Mouse (Mus musculus) MEL (cell line): ENCODE results near the gene P4ha2. TPM values are rescaled to one million over a fixed set of nuclear protein-coding genes. Genes with fewer than 3 reads are reported as not detected.
A peak's percentile ranks its signal among the peaks of the same experiment; 100 is the strongest.

Experiments
- DNase-seq: peaks from one replicate; pipeline ENCODE4 v3.0.0; 2011; ENCODE audit warnings: low read depth, low spot score
- H3K27ac ChIP-seq: 2 replicates; pipeline ENCODE4 v1.5.1; 2012; ENCODE audit warnings: low read depth, mild to moderate bottlenecking, control low read depth, low read length, moderate library complexity; ENCODE audit not compliant: control insufficient read depth
- H3K27me3 ChIP-seq, 2 experiments: fragments of 150-350 bp in 1 of 2; sonication (generic) in 1 of 2; 2 replicates each; pipeline ENCODE4 v1.6.1; 2012; ENCODE audit warnings: low read length in 2 of 2, mild to moderate bottlenecking in 2 of 2, improper control_type of control experiment in 1 of 2, moderate library complexity in 1 of 2; ENCODE audit not compliant: insufficient read depth in 2 of 2, control insufficient read depth in 1 of 2
- H3K36me3 ChIP-seq, 2 experiments: 2 replicates each; pipeline ENCODE4 v1.6.1; 2012 to 2014; ENCODE audit warnings: low read length in 2 of 2, improper control_type of control experiment in 1 of 2, inconsistent platforms in 1 of 2, mild to moderate bottlenecking in 1 of 2; ENCODE audit not compliant: insufficient read depth in 2 of 2, control insufficient read depth in 1 of 2
- H3K4me1 ChIP-seq, 2 experiments: fragments of 150-350 bp in 1 of 2; sonication (generic) in 1 of 2; 2 replicates each; pipeline ENCODE4 v1.6.1; 2012; ENCODE audit warnings: low read length in 2 of 2, improper control_type of control experiment in 1 of 2, mild to moderate bottlenecking in 1 of 2; ENCODE audit not compliant: insufficient read depth in 2 of 2, control insufficient read depth in 1 of 2
- H3K4me3 ChIP-seq, 2 experiments: fragments of 150-350 bp in 1 of 2; sonication (generic) in 1 of 2; 2 replicates each; pipeline ENCODE4 v1.5.1; 2012; ENCODE audit warnings: low read depth in 2 of 2, low read length in 2 of 2, mild to moderate bottlenecking in 2 of 2, moderate library complexity in 2 of 2, control low read depth in 1 of 2, improper control_type of control experiment in 1 of 2; ENCODE audit not compliant: control insufficient read depth in 1 of 2, insufficient read depth in 1 of 2
- H3K79me2 ChIP-seq: 2 replicates; pipeline ENCODE4 v1.6.1; 2012; ENCODE audit warnings: mild to moderate bottlenecking, low read length, moderate library complexity; ENCODE audit not compliant: control insufficient read depth, poor library complexity, insufficient read depth
- H3K9ac ChIP-seq: 2 replicates; pipeline ENCODE4 v1.6.1; 2012; ENCODE audit warnings: low read depth, mild to moderate bottlenecking, control low read depth, low read length, moderate library complexity; ENCODE audit not compliant: control insufficient read depth, poor library complexity, severe bottlenecking
- H3K9me3 ChIP-seq: fragments of 150-350 bp; sonication (generic); replicated peaks from 2 replicates; pipeline ENCODE4 v1.6.1; 2012; ENCODE audit warnings: mild to moderate bottlenecking, low read length, improper control_type of control experiment, moderate library complexity; ENCODE audit not compliant: insufficient read depth
- CHD2 ChIP-seq: IDR thresholded peaks from 2 replicates; pipeline ENCODE4 v1.6.1; 2011; ENCODE audit warnings: low read length, improper control_type of control experiment
- CTCF ChIP-seq, 3 experiments: IDR thresholded peaks in 2 of 3; conservative IDR thresholded peaks in 1 of 3; 2 replicates each; pipeline ENCODE4 v1.5.1; 2011 to 2012; ENCODE audit warnings: low read length in 3 of 3, low read depth in 2 of 3, mild to moderate bottlenecking in 2 of 3, improper control_type of control experiment in 1 of 3, inconsistent platforms in 1 of 3, mixed read lengths in 1 of 3, moderate library complexity in 1 of 3; ENCODE audit not compliant: control insufficient read depth in 1 of 3, insufficient read depth in 1 of 3, poor library complexity in 1 of 3, severe bottlenecking in 1 of 3
- ELF1 ChIP-seq: IDR thresholded peaks from 2 replicates; pipeline ENCODE4 v1.6.1; 2014; ENCODE audit warnings: low read depth, mild to moderate bottlenecking, inconsistent platforms, low read length, improper control_type of control experiment, moderate library complexity
- ETS1 ChIP-seq: IDR thresholded peaks from 2 replicates; pipeline ENCODE4 v1.6.1; 2012; ENCODE audit warnings: low read depth, mild to moderate bottlenecking, inconsistent platforms, low read length, improper control_type of control experiment, moderate library complexity
- GATA1 ChIP-seq: IDR thresholded peaks from 2 replicates; pipeline ENCODE4 v1.6.1; 2011; ENCODE audit warnings: low read depth, low read length, improper control_type of control experiment
- HCFC1 ChIP-seq: IDR thresholded peaks from 2 replicates; pipeline ENCODE4 v1.6.1; 2012; ENCODE audit warnings: low read depth, mild to moderate bottlenecking, inconsistent platforms, low read length, improper control_type of control experiment, moderate library complexity
- JUND ChIP-seq: IDR thresholded peaks from 2 replicates; pipeline ENCODE4 v1.6.1; 2011; ENCODE audit warnings: low read depth, mild to moderate bottlenecking, improper control_type of control experiment, low read length
- MAFK ChIP-seq: IDR thresholded peaks from 2 replicates; pipeline ENCODE4 v1.6.1; 2011; ENCODE audit warnings: low read depth, mild to moderate bottlenecking, low read length, improper control_type of control experiment, borderline replicate concordance
- MAX ChIP-seq: IDR thresholded peaks from 2 replicates; pipeline ENCODE4 v1.6.1; 2011; ENCODE audit warnings: low read length, improper control_type of control experiment
- MXI1 ChIP-seq: IDR thresholded peaks from 2 replicates; pipeline ENCODE4 v1.6.1; 2011; ENCODE audit warnings: mild to moderate bottlenecking, low read depth, low read length, improper control_type of control experiment
- MYB ChIP-seq: IDR thresholded peaks from 2 replicates; pipeline ENCODE4 v1.6.1; 2011; ENCODE audit warnings: mild to moderate bottlenecking, low read depth, low read length, improper control_type of control experiment
- NELFE ChIP-seq: IDR thresholded peaks from 2 replicates; pipeline ENCODE4 v1.6.1; 2011; ENCODE audit warnings: low read depth, low read length, improper control_type of control experiment
- NRF1 ChIP-seq: IDR thresholded peaks from 2 replicates; pipeline ENCODE4 v1.6.1; 2014; ENCODE audit warnings: low read depth, mild to moderate bottlenecking, inconsistent platforms, low read length, improper control_type of control experiment, moderate library complexity; ENCODE audit not compliant: poor library complexity, insufficient read depth, severe bottlenecking
- POLR2A ChIP-seq, 2 experiments: IDR thresholded peaks; 2 replicates each; pipeline ENCODE4 v1.6.1; 2011 to 2012; ENCODE audit warnings: low read length in 2 of 2, mild to moderate bottlenecking in 2 of 2, control low read depth in 1 of 2, improper control_type of control experiment in 1 of 2, low read depth in 1 of 2, moderate library complexity in 1 of 2; ENCODE audit not compliant: control insufficient read depth in 1 of 2, insufficient read depth in 1 of 2, poor library complexity in 1 of 2
- RAD21 ChIP-seq: IDR thresholded peaks from 2 replicates; pipeline ENCODE4 v1.6.1; 2011; ENCODE audit warnings: mild to moderate bottlenecking, low read depth, low read length, improper control_type of control experiment
- USF1 ChIP-seq: IDR thresholded peaks from 2 replicates; pipeline ENCODE4 v1.6.1; 2014; ENCODE audit warnings: low read depth, mild to moderate bottlenecking, inconsistent platforms, low read length, improper control_type of control experiment, moderate library complexity
- USF2 ChIP-seq, 2 experiments: IDR thresholded peaks; 2 replicates each; pipeline ENCODE4 v1.6.1; 2011 to 2012; ENCODE audit warnings: improper control_type of control experiment in 2 of 2, low read length in 2 of 2, borderline replicate concordance in 1 of 2, inconsistent platforms in 1 of 2, low read depth in 1 of 2, mild to moderate bottlenecking in 1 of 2; ENCODE audit not compliant: insufficient read depth in 1 of 2
- ZKSCAN1 ChIP-seq: IDR thresholded peaks from 2 replicates; pipeline ENCODE4 v1.6.1; 2012; ENCODE audit warnings: low read depth, mild to moderate bottlenecking, inconsistent platforms, low read length, improper control_type of control experiment, moderate library complexity
- polyA plus RNA-seq, 2 experiments: library from polyadenylated mRNA; stranded (reverse) in 1 of 2; unstranded in 1 of 2; fragments of >175 nt in 1 of 2; fragments of >200 nt in 1 of 2; gene quantifications; 2 replicates each; pipeline versions ENCODE4 v1.2.1 to v1.2.4; 2012; ENCODE audit warnings: low replicate concordance in 2 of 2, low read depth in 1 of 2; ENCODE audit not compliant: insufficient read length in 2 of 2, insufficient read depth in 1 of 2, missing spikeins in 1 of 2
- total RNA-seq: library from RNA; depleted of rRNA; stranded (reverse); fragments of 300-350 nt; gene quantifications from 2 replicates; pipeline ENCODE4 v1.2.3, GENCODE M21; 2012

The P4ha2 gene
- total and polyA plus RNA-seq, 3 experiments = 18.6 to 57.8 TPM; not detected in 1

DNA sequence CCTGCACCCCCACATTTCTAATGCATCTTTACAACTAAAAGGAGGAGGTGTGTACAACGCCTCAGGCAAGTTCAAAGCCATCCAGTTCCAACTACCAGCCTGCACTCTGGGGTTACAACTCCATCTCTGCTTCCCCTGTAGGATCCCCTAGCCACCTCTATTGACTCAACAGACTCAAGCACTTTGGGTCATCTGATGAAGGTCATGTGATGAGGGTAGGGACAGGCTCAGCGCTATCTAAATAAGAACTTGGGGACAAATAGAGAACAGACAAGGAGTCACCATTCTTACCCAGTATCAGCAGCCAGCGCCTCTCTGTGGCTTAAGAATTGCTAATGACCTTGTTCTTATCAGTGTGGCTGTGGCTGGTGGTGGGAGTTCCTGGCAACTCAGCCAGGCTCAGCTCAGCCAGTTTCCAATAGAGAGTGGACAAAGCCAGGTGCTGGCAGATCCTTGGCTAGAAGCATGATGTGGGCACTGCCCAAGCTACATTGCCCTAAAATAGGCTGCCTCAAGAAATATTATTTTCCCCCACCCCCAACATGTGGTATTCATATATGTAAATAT lies 35.4 kb upstream of the P4ha2 start:
- no peak for DNase-seq
- H3K4me1 ChIP-seq = peaks cover 0 to 2% of the 10 kb centered on the region in 2 experiments; a peak in 1 of 4 replicates
- H3K9ac ChIP-seq = no peak overlapping the region
- H3K27me3 ChIP-seq = peaks cover 18 to 20% of the 10 kb centered on the region in 2 experiments
- peak; percentile 44; the same call in 1 of the 2 replicates for TF ChIP-seq GATA1
- TF ChIP-seq MAX = no peak
- no peak for TF ChIP-seq ELF1
- TF ChIP-seq USF1 = peak; percentile 56
- no peak for TF ChIP-seq NELFE
- H3K9me3 ChIP-seq = no peaks in the 10 kb centered on the region
- H3K79me2 ChIP-seq = no peaks in the 10 kb centered on the region
- no peak overlapping the region for H3K27ac ChIP-seq
- H3K4me3 ChIP-seq = no peak overlapping the region
- no peaks in the 10 kb centered on the region for H3K36me3 ChIP-seq

DNA sequence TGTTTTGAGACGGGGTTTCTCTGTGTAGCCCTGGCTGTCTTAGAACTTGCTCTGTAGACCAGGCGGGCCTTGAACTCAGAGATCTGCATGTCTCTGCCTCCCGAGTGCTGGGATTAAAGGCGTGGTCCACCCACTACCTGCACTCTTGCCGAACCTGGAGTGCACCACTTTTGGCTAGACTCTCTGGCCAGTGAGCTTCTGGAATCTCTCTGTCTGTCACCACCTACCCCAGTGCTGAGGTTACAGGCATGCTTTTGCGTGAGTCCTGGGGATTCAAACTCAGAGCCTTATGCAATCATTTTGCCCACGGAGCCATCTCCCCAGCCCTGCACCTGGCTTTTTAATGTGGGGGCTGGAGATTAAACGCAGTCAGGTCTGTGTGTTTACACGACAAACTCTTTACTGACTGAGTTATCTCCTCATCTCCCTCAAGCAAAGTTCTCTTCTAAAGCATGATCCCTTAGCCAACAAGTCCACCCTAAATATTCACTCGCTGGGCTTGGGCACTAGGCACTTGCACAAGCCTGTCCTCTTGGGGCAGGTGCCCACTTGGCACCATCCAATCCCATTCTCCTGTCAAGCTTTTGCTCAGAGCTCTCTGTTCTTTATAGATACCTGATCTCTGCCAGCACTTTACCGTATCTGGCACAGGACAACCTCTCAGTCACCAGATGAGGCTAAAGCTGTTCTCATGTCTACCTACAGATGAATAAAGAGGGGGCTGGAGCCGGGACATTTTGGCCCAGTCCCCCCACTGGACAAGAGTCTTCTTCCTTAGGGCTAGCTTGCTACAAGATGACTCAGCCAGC lies 34.6 kb upstream of the P4ha2 start:
- H3K27me3 ChIP-seq = peaks cover 23 to 28% of the 10 kb centered on the region in 2 experiments
- DNase-seq = no peak

DNA sequence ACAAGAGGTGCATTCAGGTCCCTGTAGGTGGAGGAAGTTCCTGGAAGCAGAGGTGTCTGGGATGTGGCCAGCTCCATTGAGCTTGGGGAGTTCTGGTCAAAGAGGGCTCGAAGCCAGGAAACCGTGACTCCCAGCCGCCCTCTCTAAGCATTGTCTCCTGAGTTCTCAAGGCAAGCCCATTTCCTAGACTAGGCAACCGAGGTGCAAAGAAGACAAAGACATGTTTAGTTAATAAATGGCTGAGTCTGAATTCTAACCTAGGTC lies 34.0 kb upstream of the P4ha2 start:
- H3K27ac ChIP-seq = no peak overlapping the region
- peaks cover 0 to 2% of the 10 kb centered on the region in 2 experiments; a peak in 1 of 4 replicates for H3K4me1 ChIP-seq
- no peak for TF ChIP-seq JUND
- TF ChIP-seq ETS1 = no peak
- TF ChIP-seq NRF1 = no peak
- TF ChIP-seq MYB = no peak
- no peak for TF ChIP-seq HCFC1
- no peak for TF ChIP-seq GATA1
- TF ChIP-seq MAX = no peak
- TF ChIP-seq ZKSCAN1 = no peak
- no peak for TF ChIP-seq MXI1
- no peak for TF ChIP-seq USF2 (IDR thresholded peaks at IDR 0.05; ENCODE audit: borderline replicate concordance in 1 of 2, insufficient read depth in 1 of 2, low read depth in 1 of 2, low read length in 2 of 2)
- no peak for TF ChIP-seq POLR2A (IDR thresholded peaks at IDR 0.05; ENCODE audit: control insufficient read depth in 1 of 2, insufficient read depth in 1 of 2, low read depth in 1 of 2, low read length in 2 of 2, poor library complexity in 1 of 2)
- TF ChIP-seq CTCF (IDR thresholded peaks at IDR 0.05 in 2 of 3, conservative IDR thresholded peaks at IDR 0.05 in 1 of 3; ENCODE audit: control insufficient read depth in 1 of 3, insufficient read depth in 1 of 3, low read depth in 2 of 3, low read length in 3 of 3, poor library complexity in 1 of 3, severe bottlenecking in 1 of 3) = no peak
- TF ChIP-seq, all 39 proteins: peak for 0
- no peak for DNase-seq
- Histone ChIP-seq H3K9ac (no peak overlapping the region), H3K79me2 (no peaks in the 10 kb centered on the region), H3K27me3 (peaks cover 28 to 30% of the 10 kb centered on the region in 2 experiments), H3K9me3 (no peaks in the 10 kb centered on the region), H3K4me3 (no peak overlapping the region), H3K36me3 (no peaks in the 10 kb centered on the region)

More for the DNA sequence above, 34.6 kb upstream of the P4ha2 start:
- no peaks in the 10 kb centered on the region for H3K79me2 ChIP-seq
- no peaks in the 10 kb centered on the region for H3K9me3 ChIP-seq
- H3K9ac ChIP-seq = no peak overlapping the region
- no peak overlapping the region for H3K4me3 ChIP-seq
- no peaks in the 10 kb centered on the region for H3K36me3 ChIP-seq
- no peak for TF ChIP-seq ETS1
- TF ChIP-seq CHD2 = no peak
- TF ChIP-seq HCFC1 = no peak
- no peak for TF ChIP-seq MAFK
- TF ChIP-seq RAD21 = no peak
- H3K4me1 ChIP-seq = peaks cover 0 to 2% of the 10 kb centered on the region in 2 experiments; a peak in 1 of 4 replicates
- no peak overlapping the region for H3K27ac ChIP-seq
